Comparison of ENCODE assay signal across 22 mouse cellular contexts in the genomic region with DNA sequence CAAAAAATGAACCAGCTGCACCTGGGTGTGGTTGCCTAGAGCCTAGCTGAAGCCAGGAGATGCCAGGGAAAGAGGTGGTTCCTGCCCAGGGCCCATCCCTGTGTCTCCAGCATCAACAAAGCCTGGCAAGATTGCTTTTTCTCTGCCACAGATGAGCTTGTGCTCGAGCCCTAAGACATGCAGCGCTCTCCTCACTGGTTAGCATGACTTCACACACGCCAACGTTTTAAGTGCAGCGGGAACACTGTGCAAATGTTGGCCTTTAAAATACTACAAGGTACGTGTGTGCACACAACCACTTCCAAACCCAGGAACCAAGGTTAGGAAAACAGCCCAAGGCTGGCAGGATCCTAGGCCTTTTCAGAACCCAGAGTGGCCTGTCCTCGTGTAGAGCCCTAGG. TPM values are rescaled to one million over a fixed set of nuclear protein-coding genes. Genes with fewer than 3 reads are reported as not detected.
DNase-seq lines count a peak whose midpoint lies in the region; ATAC-seq and TF ChIP-seq lines count a peak whose summit lies in the region.
"Had no signal": no experiment of that assay in that cellular context is flagged by ENCODE, and none has a peak within 500 bp of the region (broad histone marks: within the 10 kb centered on the region; RNA-seq: fewer than 3 reads in every experiment).

No protein-coding gene starts in this region.

- H3K4me3 ChIP-seq in hindbrain, embryonic 15.5 days: no peak overlapping the region
- no peak overlapping the region for H3K4me3 ChIP-seq in hindbrain, embryonic 16.5 days (ENCODE audit: low read length)
- no peak overlapping the region for H3K4me3 ChIP-seq in lung, embryonic 14.5 days (ENCODE audit: low read depth, low read length)
- H3K4me3 ChIP-seq in stomach, embryonic 16.5 days (replicated peaks; ENCODE audit: low read length): no peak overlapping the region
- H3K4me3 ChIP-seq: forebrain, embryonic 12.5 days; heart, embryonic 13.5 days; limb, embryonic 15.5 days; liver, embryonic 15.5 days; midbrain, embryonic 12.5 days had no signal

- H3K4me1 ChIP-seq in hindbrain, embryonic 15.5 days (replicated peaks): peaks cover 16% of the 10 kb centered on the region
- peaks cover 14% of the 10 kb centered on the region for H3K4me1 ChIP-seq in hindbrain, embryonic 16.5 days (ENCODE audit: control insufficient read depth, insufficient read depth, low read depth, low read length)
- peaks cover 4% of the 10 kb centered on the region; the same call in 1 of the 2 replicates for H3K4me1 ChIP-seq in lung, embryonic 14.5 days (ENCODE audit: insufficient read depth)
- 0 out of 2 replicates have a peak, but pooled peaks cover 7% of the 10 kb centered on the region for H3K4me1 ChIP-seq in stomach, embryonic 16.5 days (ENCODE audit: control insufficient read depth, insufficient read depth, low read length)

- 79% methylated on average over 7 of the region's 7 CpGs for WGBS in hindbrain, embryonic 15.5 days
- 79% methylated on average over 7 of the region's 7 CpGs for WGBS in hindbrain, embryonic 16.5 days
- WGBS in lung, embryonic 14.5 days: 68% methylated on average over 7 of the region's 7 CpGs
- 81% methylated on average over 7 of the region's 7 CpGs for whole genome bisulfite sequencing in stomach, embryonic 16.5 days

- no peak overlapping the region for H3K4me2 ChIP-seq in hindbrain, embryonic 15.5 days
- no peak overlapping the region for H3K4me2 ChIP-seq in hindbrain, embryonic 16.5 days (ENCODE audit: low read length)
- no peak overlapping the region for H3K4me2 ChIP-seq in lung, embryonic 14.5 days
- no peak overlapping the region for H3K4me2 ChIP-seq in stomach, embryonic 16.5 days (ENCODE audit: low read depth, low read length)
- H3K4me2 ChIP-seq: forebrain, embryonic 12.5 days; heart, embryonic 13.5 days; limb, embryonic 15.5 days; liver, embryonic 15.5 days; midbrain, embryonic 12.5 days had no signal

- TF ChIP-seq CTCF in lung, embryonic 14.5 days (IDR thresholded peaks at IDR 0.05; ENCODE audit: low read depth): no peak

- ATAC-seq in hindbrain, embryonic 15.5 days (ENCODE audit: low FRiP score, low read depth): no peak
- ATAC-seq in hindbrain, embryonic 16.5 days: no peak
- no peak for ATAC-seq in lung, embryonic 14.5 days (ENCODE audit: insufficient read depth)
- no peak for ATAC-seq in stomach, embryonic 16.5 days (ENCODE audit: insufficient read depth, low FRiP score)

- H3K9ac ChIP-seq in hindbrain, embryonic 15.5 days: no peak overlapping the region
- H3K9ac ChIP-seq in hindbrain, embryonic 16.5 days (ENCODE audit: low read depth, low read length): no peak overlapping the region
- H3K9ac ChIP-seq in lung, embryonic 14.5 days: no peak overlapping the region
- no peak overlapping the region for H3K9ac ChIP-seq in stomach, embryonic 16.5 days (ENCODE audit: low read length)
- H3K9ac ChIP-seq: heart, embryonic 13.5 days; limb, embryonic 15.5 days; liver, embryonic 15.5 days; midbrain, embryonic 12.5 days had no signal

- H3K27me3 ChIP-seq in hindbrain, embryonic 15.5 days: peaks cover 20% of the 10 kb centered on the region
- H3K27me3 ChIP-seq in hindbrain, embryonic 16.5 days (replicated peaks; ENCODE audit: control insufficient read depth, insufficient read depth, low read length): peaks cover 18% of the 10 kb centered on the region
- H3K27me3 ChIP-seq in lung, embryonic 14.5 days (ENCODE audit: insufficient read depth, low read length): peaks cover 20% of the 10 kb centered on the region
- H3K27me3 ChIP-seq in stomach, embryonic 16.5 days (ENCODE audit: control insufficient read depth, insufficient read depth, low read length): peaks cover 21% of the 10 kb centered on the region

- H3K27ac ChIP-seq in hindbrain, embryonic 15.5 days (replicated peaks): peak overlapping the region; percentile 22; the same call in 1 of the 2 replicates
- no peak overlapping the region for H3K27ac ChIP-seq in hindbrain, embryonic 16.5 days (ENCODE audit: low read depth, low read length)
- peak overlapping the region; percentile 7; the same call in 1 of the 2 replicates for H3K27ac ChIP-seq in lung, embryonic 14.5 days (ENCODE audit: low read depth)
- H3K27ac ChIP-seq in stomach, embryonic 16.5 days (ENCODE audit: low read length): peak overlapping the region; percentile 14; the same call in 1 of the 2 replicates
- H3K27ac ChIP-seq: forebrain, embryonic 12.5 days; heart, embryonic 13.5 days; kidney, postnatal 0 days; limb, embryonic 15.5 days; liver, embryonic 15.5 days; midbrain, embryonic 12.5 days had no signal

- no peaks in the 10 kb centered on the region for H3K36me3 ChIP-seq in hindbrain, embryonic 15.5 days
- H3K36me3 ChIP-seq in hindbrain, embryonic 16.5 days (ENCODE audit: control insufficient read depth, insufficient read depth, low read length): no peaks in the 10 kb centered on the region
- H3K36me3 ChIP-seq in lung, embryonic 14.5 days (ENCODE audit: insufficient read depth): no peaks in the 10 kb centered on the region
- H3K36me3 ChIP-seq in stomach, embryonic 16.5 days (ENCODE audit: control insufficient read depth, insufficient read depth, low read length): no peaks in the 10 kb centered on the region
- H3K36me3 ChIP-seq: forebrain, embryonic 12.5 days; heart, embryonic 13.5 days; limb, embryonic 15.5 days; liver, embryonic 15.5 days; midbrain, embryonic 12.5 days had no signal

- DNase-seq in lung, embryonic 14.5 days: no peak
- no peak for DNase-seq in lung, postnatal 10 days
- DNase-seq in right cerebral cortex, adult 2 months (ENCODE audit: low spot score in 2 of 2): peak; percentile 55
- no peak for DNase-seq in right cerebral cortex, postnatal 4 days
- DNase-seq in adipocyte (ENCODE audit: low spot score): no peak
- DNase-seq: adrenal gland, postnatal 36 days; B cell, adult 2 months; cerebellum, adult 2 months; heart, postnatal 36 days; kidney, adult 11 months; spleen, adult 18-20 months; thymus, adult 18-20 months; thymus, postnatal 4 days had no signal

- H3K9me3 ChIP-seq in hindbrain, embryonic 15.5 days: no peaks in the 10 kb centered on the region
- H3K9me3 ChIP-seq in hindbrain, embryonic 16.5 days (ENCODE audit: control insufficient read depth, low read length): no peaks in the 10 kb centered on the region
- no peaks in the 10 kb centered on the region for H3K9me3 ChIP-seq in lung, embryonic 14.5 days (ENCODE audit: low read depth, low read length)
- no peaks in the 10 kb centered on the region for H3K9me3 ChIP-seq in stomach, embryonic 16.5 days (replicated peaks; ENCODE audit: control insufficient read depth, low read length)
- H3K9me3 ChIP-seq: forebrain, embryonic 12.5 days; heart, embryonic 13.5 days; limb, embryonic 15.5 days; liver, embryonic 15.5 days; midbrain, embryonic 12.5 days had no signal

RNA-seq across cellular contexts. Expression of gene Pdgfb, which starts 4.4 kb away (rescaled TPM):
- polyA plus RNA-seq in hindbrain, embryonic 15.5 days (2015; fragmentation: Nextera tagmentation; extraction: Ambion mirVana): 5.7 and 5.8 TPM in 2 replicates
- polyA plus RNA-seq in hindbrain, embryonic 16.5 days (2015; fragmentation: Nextera tagmentation; extraction: Ambion mirVana): 6.7 and 8.0 TPM in 2 replicates
- polyA plus RNA-seq in lung, embryonic 14.5 days (2014; fragmentation: Nextera tagmentation; extraction: Ambion mirVana): 11.6 and 13.0 TPM in 2 replicates
- polyA plus RNA-seq in stomach, embryonic 16.5 days (2015; fragmentation: Nextera tagmentation; extraction: Ambion mirVana): 2.9 and 3.4 TPM in 2 replicates

RNA-seq across cellular contexts. Expression of gene Cbx7, which starts 48.3 kb away (rescaled TPM):
- 4.5 and 4.7 TPM in 2 replicates for polyA plus RNA-seq in hindbrain, embryonic 15.5 days (2015; fragmentation: Nextera tagmentation; extraction: Ambion mirVana)
- polyA plus RNA-seq in hindbrain, embryonic 16.5 days (2015; fragmentation: Nextera tagmentation; extraction: Ambion mirVana): 4.7 and 5.2 TPM in 2 replicates
- 2.3 TPM in 2 replicates for polyA plus RNA-seq in lung, embryonic 14.5 days (2014; fragmentation: Nextera tagmentation; extraction: Ambion mirVana)
- 5.7 and 6.9 TPM in 2 replicates for polyA plus RNA-seq in stomach, embryonic 16.5 days (2015; fragmentation: Nextera tagmentation; extraction: Ambion mirVana)

Comparison
In these comparisons a context has a peak if more than half of its experiments do, and no peak if none do; other contexts are left out.
1. DNase-seq: peak in right cerebral cortex, adult 2 months (2 of 2); none in lung, embryonic 14.5 days (single experiment), lung, postnatal 10 days (single experiment), right cerebral cortex, postnatal 4 days (single experiment) and adipocyte (single experiment).